Mouse (Mus musculus) megakaryocyte-erythroid progenitor cell, adult 5-6 weeks (primary cell): ENCODE results near the gene Hs1bp3. TPM values are rescaled to one million over a fixed set of nuclear protein-coding genes. Genes with fewer than 3 reads are reported as not detected.

ENCODE experiments used
- ATAC-seq: replicated peaks from 2 replicates; pipeline ENCODE4 v1.8.0; 2016; ENCODE audit warnings: mild to moderate bottlenecking, inconsistent platforms; ENCODE audit not compliant: severe bottlenecking, poor library complexity, low FRiP score, low TSS enrichment
- total RNA-seq, 2 experiments: library from RNA; stranded (forward) in 1 of 2; stranded (reverse) in 1 of 2; fragments of 200-1000, 215-1000 nt in 1 of 2; fragments of >200 nt in 1 of 2; fragmentation: Nextera tagmentation in 1 of 2; gene quantifications; 2 replicates each; pipeline ENCODE4 v1.2.3; 2014 to 2017

Gene Hs1bp3
- total RNA-seq, 2 experiments from 2014 or later = 2.3 to 3.8 TPM

DNA sequence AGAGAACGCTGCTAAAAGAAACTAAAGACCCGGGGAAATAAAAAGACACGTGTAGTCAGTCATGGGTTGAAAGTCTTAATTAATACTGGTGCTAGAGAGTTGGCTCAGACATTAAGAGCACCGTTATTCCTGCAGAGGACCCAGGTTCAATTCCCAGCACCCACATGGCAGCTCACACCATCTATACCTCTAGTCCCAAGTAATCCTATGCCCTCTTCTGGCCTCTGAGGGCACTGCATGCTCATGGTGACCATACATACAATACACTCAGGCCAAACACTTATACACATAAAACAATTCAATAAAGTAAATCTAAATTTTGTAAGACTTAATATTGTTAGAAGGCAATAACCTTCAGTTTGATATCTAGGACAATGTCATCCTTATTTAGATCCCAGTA, 41.8 kb downstream of the Hs1bp3 start:
- no peak for ATAC-seq

DNA sequence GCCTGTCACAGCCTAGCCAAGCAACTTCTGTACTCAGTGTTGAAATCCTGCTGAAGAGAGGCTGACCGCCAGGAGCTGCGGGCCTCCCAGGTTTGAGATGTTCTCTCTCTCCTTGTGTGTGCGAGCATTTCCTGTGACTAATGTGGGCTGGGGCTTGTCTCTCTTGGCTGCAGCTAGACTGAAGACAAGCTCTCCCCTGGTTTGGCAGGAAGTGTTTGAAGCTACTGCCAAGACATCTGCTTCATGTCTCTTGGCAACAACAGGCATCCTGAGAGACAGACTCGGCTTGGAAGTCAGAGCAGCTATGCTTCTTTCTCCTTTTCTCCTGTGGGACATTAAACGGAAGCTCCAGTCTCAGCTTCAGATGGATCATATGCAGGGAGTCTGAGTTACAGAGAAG, 44.2 kb downstream of the Hs1bp3 start:
- ATAC-seq = no peak

- no peak for ATAC-seq
Measured at GRCm38 (mm10) chr12:8358344-8358966, 45.2 kb downstream of the Hs1bp3 start.

GRCm38 (mm10) chr12:8359418-8360112, 46.3 kb downstream of the Hs1bp3 start:
- ATAC-seq = no peak

DNA sequence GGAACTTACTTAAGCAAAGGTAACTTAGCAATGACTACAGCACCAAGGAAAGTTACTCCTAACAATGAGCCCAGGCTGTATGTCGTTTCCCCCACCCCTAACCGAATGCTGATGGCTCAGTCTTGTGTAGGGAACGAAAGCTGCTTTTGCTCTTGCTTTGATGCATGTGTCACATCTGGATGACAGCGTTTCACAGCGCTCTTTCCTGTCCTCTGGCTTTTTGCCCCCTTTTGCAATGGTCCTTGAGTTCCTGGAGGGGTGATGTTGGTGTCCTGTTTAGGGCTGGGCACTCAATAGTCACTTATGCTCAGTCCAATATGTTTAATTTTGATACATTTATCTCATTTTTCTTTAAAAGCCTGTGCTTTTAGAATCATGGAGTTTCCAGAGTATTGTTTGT, 48.6 kb downstream of the Hs1bp3 start:
- no peak for ATAC-seq

- ATAC-seq = no peak
Measured at GRCm38 (mm10) chr12:8362400-8362799, 49.2 kb downstream of the Hs1bp3 start.

DNA sequence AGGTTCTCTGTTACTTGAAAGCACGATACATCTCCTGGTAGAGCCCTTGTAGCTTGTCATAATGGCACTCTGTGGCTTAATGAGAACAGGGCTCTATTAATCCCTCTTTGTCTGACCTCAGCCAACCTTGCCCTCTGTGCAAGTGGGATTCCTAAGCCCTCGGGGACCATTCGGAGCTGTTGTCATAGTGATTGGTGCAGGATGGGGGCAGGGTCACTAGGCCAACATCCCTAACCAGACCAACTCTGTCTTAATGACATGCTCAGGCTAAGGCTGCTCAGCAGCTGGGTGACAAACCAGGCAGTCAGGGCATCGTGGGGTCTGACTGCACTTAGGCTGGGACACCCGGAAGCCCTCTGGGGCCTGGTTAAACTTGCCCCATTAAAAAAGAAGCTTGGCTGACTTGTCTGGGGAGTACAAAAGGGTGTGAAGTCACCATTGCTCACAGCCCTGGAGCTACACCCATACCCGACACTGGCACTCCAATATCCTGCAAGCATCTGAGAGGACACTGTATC, 51.1 kb downstream of the Hs1bp3 start:
- ATAC-seq = no peak

DNA sequence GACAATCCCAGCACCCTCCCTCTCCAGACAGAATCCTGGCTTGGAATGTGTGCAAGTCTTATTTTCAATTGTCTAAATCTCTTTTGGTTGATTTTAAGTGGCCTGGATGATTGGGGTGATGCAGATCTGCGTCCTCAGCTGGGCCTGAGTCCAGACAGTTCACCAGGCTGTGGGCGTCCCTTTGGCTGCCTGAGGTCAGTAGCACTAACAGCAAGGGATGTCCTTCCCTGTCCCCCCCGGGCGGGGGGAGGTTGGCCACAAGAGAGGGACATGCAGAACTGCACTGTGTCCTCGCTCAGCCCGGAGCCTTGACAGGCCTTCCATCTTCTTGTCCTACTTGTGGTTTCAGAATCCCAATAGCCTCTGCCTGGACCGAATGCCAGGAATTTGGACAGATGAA, 52.1 kb downstream of the Hs1bp3 start:
- no peak for ATAC-seq

DNA sequence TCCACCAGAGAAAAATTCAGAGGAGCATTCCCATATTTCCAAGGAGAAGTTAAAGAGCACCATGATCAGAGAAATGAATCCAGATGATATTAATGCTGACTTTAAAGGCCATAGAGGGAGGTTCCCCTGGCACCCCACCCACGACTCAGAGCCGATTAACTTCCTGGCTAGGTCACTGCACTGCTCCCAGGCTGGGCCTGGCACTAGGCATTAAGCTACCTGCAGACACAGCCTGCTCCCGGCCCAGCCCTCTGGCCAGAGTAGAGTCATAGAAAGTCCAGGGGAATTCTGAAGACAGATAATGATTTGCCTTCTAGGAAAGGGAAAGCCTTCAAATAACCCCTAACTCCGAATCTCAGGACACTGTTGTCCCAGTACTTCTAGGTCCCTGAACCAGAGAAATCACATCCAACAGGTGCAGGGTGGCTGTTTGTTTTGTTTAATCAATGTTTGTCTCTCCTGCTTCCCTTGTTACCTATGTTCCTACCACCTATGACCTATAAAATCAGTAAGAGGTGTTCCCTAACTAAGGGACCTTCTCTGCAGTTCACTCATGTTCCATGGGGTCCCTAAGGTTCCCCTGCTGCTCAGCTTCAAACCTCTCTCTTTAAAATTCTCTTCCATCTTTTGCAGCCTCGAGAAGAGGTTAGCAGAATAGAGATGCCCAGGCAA, 52.8 kb downstream of the Hs1bp3 start:
- no peak for ATAC-seq

DNA sequence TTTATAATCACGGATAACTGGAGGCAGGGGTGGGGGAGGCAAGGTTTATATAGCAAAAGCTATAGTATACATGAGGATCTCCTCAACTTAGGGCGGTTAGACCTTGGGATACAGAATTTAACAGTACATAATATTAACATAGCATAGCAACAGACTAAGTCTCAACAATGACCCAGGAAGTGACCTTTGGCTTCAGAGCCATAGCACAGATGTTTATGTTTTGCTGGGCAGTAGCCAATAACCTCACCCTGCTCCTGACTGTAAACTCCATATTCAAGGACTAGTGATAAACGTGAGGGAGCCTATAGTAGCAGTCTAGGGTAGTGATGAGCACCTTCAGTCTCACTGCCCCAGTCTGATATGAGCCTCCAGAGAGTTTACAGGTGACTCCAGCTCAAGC, 53.5 kb downstream of the Hs1bp3 start:
- no peak for ATAC-seq

DNA sequence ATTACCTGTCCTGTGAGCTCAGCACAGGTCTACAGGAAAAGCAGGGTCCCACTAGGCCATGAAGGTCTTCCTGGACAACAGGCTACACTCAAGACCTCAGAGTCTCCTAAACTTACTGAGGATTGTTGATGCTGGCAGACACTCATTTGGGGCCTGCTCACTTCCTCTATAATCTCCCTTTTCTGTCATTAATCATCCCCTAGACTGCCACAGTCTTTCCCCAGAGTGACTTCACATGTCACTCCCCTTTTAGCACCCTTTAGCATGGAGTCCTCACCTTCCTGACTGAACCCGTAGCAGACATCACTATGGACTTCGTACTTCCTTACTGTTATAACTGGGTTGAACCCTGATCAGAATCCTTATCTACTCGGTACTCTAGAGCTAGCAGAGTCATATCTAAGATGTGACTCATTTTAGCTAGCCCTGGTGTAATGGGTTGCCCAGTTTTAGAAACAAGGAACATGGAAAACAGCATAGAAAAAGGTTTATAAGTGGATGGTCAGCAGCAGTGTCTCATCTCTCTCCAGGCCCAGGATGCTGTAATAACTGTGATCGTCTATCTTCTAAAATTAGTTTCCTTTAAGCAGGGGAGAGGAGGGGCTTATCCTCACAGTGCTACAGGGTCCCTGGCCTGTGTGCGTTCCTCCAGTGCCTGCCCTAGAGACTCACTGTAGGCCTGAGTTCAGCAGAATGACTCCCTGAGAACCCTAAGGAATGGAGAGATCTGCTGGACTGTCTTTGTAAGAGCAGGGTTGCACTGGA, 58.7 kb downstream of the Hs1bp3 start:
- ATAC-seq = no peak

- no peak for ATAC-seq
Measured at GRCm38 (mm10) chr12:8372511-8373180, 59.4 kb downstream of the Hs1bp3 start.

- no peak for ATAC-seq
Measured at GRCm38 (mm10) chr12:8373741-8374140, 60.5 kb downstream of the Hs1bp3 start.

DNA sequence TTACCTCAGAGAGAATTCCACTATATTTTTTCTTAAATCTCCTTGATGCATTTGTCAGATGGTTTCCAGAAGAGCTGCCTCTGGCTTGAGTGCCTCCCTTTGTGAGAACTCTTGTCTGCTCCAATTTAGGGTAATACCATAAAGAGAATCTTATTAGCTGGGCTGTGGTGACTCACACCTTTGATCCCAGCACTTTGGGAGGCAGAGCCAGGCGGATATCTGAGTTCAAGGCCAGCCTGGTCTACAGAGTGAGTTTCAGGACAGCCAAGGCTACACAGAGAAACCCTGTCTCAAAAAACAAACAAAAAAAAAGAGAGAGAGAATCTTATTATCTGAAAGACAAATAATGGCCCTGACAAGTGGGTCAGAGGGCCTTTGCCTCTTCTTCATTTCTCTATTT, 63.9 kb downstream of the Hs1bp3 start:
- no peak for ATAC-seq

- ATAC-seq = no peak
Measured at GRCm38 (mm10) chr12:8377955-8378620, 64.9 kb downstream of the Hs1bp3 start.

GRCm38 (mm10) chr12:8379795-8380521, 66.7 kb downstream of the Hs1bp3 start:
- no peak for ATAC-seq

DNA sequence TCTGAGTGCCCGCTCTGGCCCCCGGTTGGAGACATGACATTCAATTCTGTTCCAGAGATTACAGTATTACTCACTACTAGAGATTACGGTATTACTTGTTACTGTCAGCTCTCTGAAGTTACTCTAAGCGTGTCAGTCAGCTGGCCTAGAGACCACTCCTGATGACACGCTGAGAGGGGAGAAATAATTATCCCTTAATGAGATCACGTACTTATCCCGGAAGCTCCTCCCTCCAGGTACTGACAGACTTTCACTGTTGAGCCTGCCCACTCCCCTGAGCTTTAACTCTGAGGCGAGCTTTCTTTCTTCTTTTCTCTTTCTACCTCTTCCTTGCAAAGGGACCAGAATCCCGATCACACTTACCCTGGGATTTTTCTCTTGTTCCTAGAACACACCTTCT, 67.7 kb downstream of the Hs1bp3 start:
- no peak for ATAC-seq

DNA sequence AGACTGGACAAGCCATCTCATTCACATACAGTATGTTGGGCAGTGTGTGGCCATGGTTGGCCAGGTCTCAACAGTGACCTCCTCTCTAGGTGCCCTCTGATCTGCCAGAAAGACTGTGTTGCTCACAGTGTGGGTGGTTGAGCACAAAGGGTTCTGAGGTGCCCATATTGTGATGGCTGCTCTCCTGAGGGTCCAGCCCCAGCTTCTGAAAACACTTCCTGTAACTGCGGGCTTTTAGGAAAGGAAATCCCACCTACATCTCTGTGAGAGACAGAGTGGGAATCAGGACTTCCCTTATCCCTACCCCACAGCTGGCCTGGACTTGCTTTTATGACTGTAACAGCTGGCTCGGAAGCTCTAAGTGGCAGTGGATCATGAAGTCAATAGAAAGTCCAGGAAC, 68.7 kb downstream of the Hs1bp3 start:
- ATAC-seq = no peak
